ENCODE assay signal across 8 mouse cellular contexts in genomic region chr1:75925802-75926201, GRCm38 (mm10).
DNase-seq lines count a peak whose midpoint lies in the region; ATAC-seq lines count a peak whose summit lies in the region.

No protein-coding gene starts in this region.

- H3K4me2 ChIP-seq in hindbrain, embryonic 16.5 days (ENCODE audit: low read length): peak overlapping the region; percentile 27

- no peak overlapping the region for H3K27ac ChIP-seq in hindbrain, embryonic 16.5 days (ENCODE audit: low read depth, low read length)

- H3K36me3 ChIP-seq in hindbrain, embryonic 16.5 days (ENCODE audit: control insufficient read depth, insufficient read depth, low read length): no peaks in the 10 kb centered on the region

- H3K9ac ChIP-seq in hindbrain, embryonic 16.5 days (ENCODE audit: low read depth, low read length): no peak overlapping the region

- no peak overlapping the region for H3K4me3 ChIP-seq in hindbrain, embryonic 16.5 days (ENCODE audit: low read length)

- WGBS in hindbrain, embryonic 16.5 days: 5% methylated on average over 9 of the region's 9 CpGs

- no peaks in the 10 kb centered on the region for H3K9me3 ChIP-seq in hindbrain, embryonic 16.5 days (ENCODE audit: control insufficient read depth, low read length)

- peaks cover 3% of the 10 kb centered on the region for H3K4me1 ChIP-seq in hindbrain, embryonic 16.5 days (ENCODE audit: control insufficient read depth, insufficient read depth, low read depth, low read length)

- no peaks in the 10 kb centered on the region for H3K27me3 ChIP-seq in hindbrain, embryonic 16.5 days (replicated peaks; ENCODE audit: control insufficient read depth, insufficient read depth, low read length)

- peak; percentile 90 for ATAC-seq in hindbrain, embryonic 16.5 days
- no peak for ATAC-seq in activated CD4-positive, CD25-positive, alpha-beta regulatory T cell, adult 4 months

- peak; percentile 83 for DNase-seq in ZHBTc4 (ENCODE audit: low read depth, low spot score)
- DNase-seq in cerebellum, postnatal 14 days: peak; percentile 98 to 100
- DNase-seq in frontal cortex, postnatal 14 days (ENCODE audit: low spot score in 2 of 2): peak; percentile 83 to 95
- DNase-seq in layer of hippocampus, postnatal 25 days (ENCODE audit: extremely low spot score in 1 of 2, low spot score in 1 of 2): peak; percentile 98 to 100
- DNase-seq in lung, postnatal 14 days: peak; percentile 96
- peak; percentile 96 to 98 for DNase-seq in right cerebral cortex, adult 2 months (ENCODE audit: low spot score in 2 of 2)
